In genomic region chr1:170800694-170801093, GRCm38 (mm10) we compare ENCODE assay signal across 13 mouse cellular contexts.
"Had no signal": no experiment of that assay in that cellular context is flagged by ENCODE, and none has a peak within 500 bp of the region (broad histone marks: within the 10 kb centered on the region; RNA-seq: fewer than 3 reads in every experiment).

No protein-coding gene starts in this region.

- H3K4me1 ChIP-seq: limb, embryonic 12.5 days; midbrain, embryonic 13.5 days had no signal

- H3K4me3 ChIP-seq: layer of hippocampus, adult 2 months; limb, embryonic 12.5 days; midbrain, embryonic 13.5 days had no signal

- H3K27me3 ChIP-seq: limb, embryonic 12.5 days; midbrain, embryonic 13.5 days had no signal

- DNase-seq: kidney, adult 11 months; kidney, adult 9 months; kidney, postnatal 36 days; liver; lung, adult 18-20 months; lung, postnatal 36 days; right cerebral cortex, postnatal 25 days had no signal

- ATAC-seq: midbrain, embryonic 13.5 days had no signal

- H3K4me2 ChIP-seq: limb, embryonic 12.5 days; midbrain, embryonic 13.5 days had no signal

- H3K9me3 ChIP-seq: limb, embryonic 12.5 days; midbrain, embryonic 13.5 days had no signal

- H3K36me3 ChIP-seq: limb, embryonic 12.5 days had no signal

- H3K27ac ChIP-seq: kidney, postnatal 0 days; layer of hippocampus, adult 2 months; limb, embryonic 12.5 days; liver, embryonic 14.5 days; midbrain, embryonic 13.5 days; stomach, postnatal 0 days had no signal

- H3K9ac ChIP-seq: limb, embryonic 12.5 days; liver, embryonic 14.5 days; midbrain, embryonic 13.5 days had no signal
